Mouse (Mus musculus): ENCODE measurements around the gene Mvb12b.

DNA sequence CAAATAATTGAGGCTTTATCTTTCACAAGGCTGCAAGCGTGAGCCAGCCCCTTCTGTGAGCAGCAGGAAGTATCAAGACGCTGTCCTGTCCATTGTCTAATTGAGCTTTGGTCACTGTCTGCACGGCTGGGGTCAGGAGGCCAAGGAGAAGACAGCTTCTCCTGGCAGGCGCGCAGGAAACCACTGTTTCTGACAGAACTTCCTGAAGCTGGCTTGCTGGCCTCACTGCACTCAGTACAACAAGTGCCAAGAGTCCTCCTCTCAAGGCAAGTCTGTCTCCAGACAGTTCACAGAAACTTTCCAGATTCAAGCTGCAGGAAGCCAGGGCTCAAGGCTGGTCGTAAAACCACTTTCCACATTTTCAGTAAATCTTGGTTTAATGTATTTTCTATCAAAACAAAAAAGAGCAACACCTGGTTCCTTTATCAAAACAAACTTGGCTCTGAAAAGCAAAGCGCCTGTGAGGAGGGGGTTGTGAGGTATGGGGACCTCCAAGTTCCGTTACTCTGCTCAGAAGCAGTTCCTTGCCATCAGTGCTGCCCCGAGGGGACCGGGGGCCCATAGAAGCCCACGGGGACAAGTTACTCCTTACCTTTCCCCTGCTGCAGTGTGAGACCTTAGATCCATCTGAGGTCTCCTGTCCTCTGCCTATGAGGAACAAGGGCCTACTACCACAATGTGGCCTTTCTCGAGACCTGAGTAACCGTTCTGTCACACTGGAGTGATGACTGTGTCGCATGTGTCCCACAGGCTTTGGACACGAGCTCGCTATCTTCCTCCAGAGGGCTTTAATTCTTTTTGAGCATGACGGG is 17.2 kb downstream of the Mvb12b start:
- no peak for TF ChIP-seq NANOG (IDR thresholded peaks at IDR 0.05; ENCODE audit: borderline replicate concordance, low read length)
- no peak for TF ChIP-seq CTCF (conservative IDR thresholded peaks at IDR 0.05; ENCODE audit: low read length)
- no peak for TF ChIP-seq POU5F1 (IDR thresholded peaks at IDR 0.05; ENCODE audit: borderline replicate concordance, low read length)

All from E14TG2a.4 (cell line).